Mouse (Mus musculus) hindbrain, embryonic 14.5 days (tissue): ENCODE results near the gene Mad2l1bp. TPM values are rescaled to one million over a fixed set of nuclear protein-coding genes. Genes with fewer than 3 reads are reported as not detected.

Source experiments
- ATAC-seq: fragments of 200-750 bp; cut with Nextera tagmentation; 2 replicates; pipeline ENCODE4 v1.8.0; 2017; ENCODE audit warnings: moderate number of reproducible peaks, mild to moderate bottlenecking, moderate TSS enrichment, moderate library complexity; ENCODE audit not compliant: low FRiP score
- DNase-seq: peaks from one replicate; pipeline ENCODE4 v3.0.0-alpha.2; 2015; ENCODE audit warnings: low spot score
- H3K27ac ChIP-seq: fragments of 300-500 bp; sonication (generic); 2 replicates; pipeline ENCODE4 v1.5.1; 2014; ENCODE audit warnings: mild to moderate bottlenecking, moderate library complexity
- H3K27me3 ChIP-seq: fragments of 300-500 bp; sonication (generic); 2 replicates; pipeline ENCODE4 v1.6.1; 2014; ENCODE audit warnings: mild to moderate bottlenecking, low read length, mixed read lengths; ENCODE audit not compliant: control insufficient read depth, insufficient read depth
- H3K36me3 ChIP-seq: fragments of 300-500 bp; sonication (generic); replicated peaks from 2 replicates; pipeline ENCODE4 v1.6.1; 2014; ENCODE audit not compliant: control insufficient read depth, insufficient read depth
- H3K4me1 ChIP-seq: fragments of 300-500 bp; sonication (generic); replicated peaks from 2 replicates; pipeline ENCODE4 v1.6.1; 2014; ENCODE audit warnings: antibody characterized with exemption, low read length, mixed read lengths; ENCODE audit not compliant: control insufficient read depth, insufficient read depth
- H3K4me2 ChIP-seq: fragments of 300-500 bp; sonication (generic); replicated peaks from 2 replicates; pipeline ENCODE4 v1.6.1; 2014; ENCODE audit warnings: mild to moderate bottlenecking, moderate library complexity
- H3K4me3 ChIP-seq: fragments of 300-500 bp; sonication (generic); replicated peaks from 2 replicates; pipeline ENCODE4 v1.5.1; 2014; ENCODE audit warnings: mild to moderate bottlenecking, low read length
- H3K9ac ChIP-seq: fragments of 300-500 bp; sonication (generic); 2 replicates; pipeline ENCODE4 v1.6.1; 2014
- H3K9me3 ChIP-seq: fragments of 300-500 bp; sonication (generic); 2 replicates; pipeline ENCODE4 v1.6.1; 2016; ENCODE audit warnings: low read length; ENCODE audit not compliant: control insufficient read depth
- WGBS: fragments of 180-500 bp; shearing (Covaris S2); extraction: QIAGEN DNeasy Blood & Tissue Kit; methylation state at CpG from one replicate; pipeline ENCODE4 v1.1.7; 2014; 5-methylcytosine and 5-hydroxymethylcytosine counted together
- polyA plus RNA-seq: library from polyadenylated mRNA; unstranded; fragments of >200 nt; fragmentation: Nextera tagmentation; extraction: Ambion mirVana; gene quantifications from 2 replicates; pipeline ENCODE4 v1.2.1, GENCODE M21; 2014

The Mad2l1bp gene
- polyA plus RNA-seq, 1 experiment from 2014 or later, result 21.9 TPM

GRCm38 (mm10) chr17:46132058-46132718 lies 21.2 kb downstream of the Mad2l1bp start:
- no peak overlapping the region for H3K9ac ChIP-seq
- H3K4me2 ChIP-seq, result no peak overlapping the region
- DNase-seq (peak; percentile 85), ATAC-seq (peak; percentile 54; the same call in 1 of the 2 replicates)
- H3K36me3 ChIP-seq, result peaks cover 32% of the 10 kb centered on the region
- no peak overlapping the region for H3K27ac ChIP-seq
- no peak overlapping the region for H3K4me3 ChIP-seq
- H3K4me1 ChIP-seq, result no peaks in the 10 kb centered on the region
- 14% methylated on average over 12 of the region's 12 CpGs for WGBS
- H3K27me3 ChIP-seq, result no peaks in the 10 kb centered on the region
- no peaks in the 10 kb centered on the region for H3K9me3 ChIP-seq

DNA sequence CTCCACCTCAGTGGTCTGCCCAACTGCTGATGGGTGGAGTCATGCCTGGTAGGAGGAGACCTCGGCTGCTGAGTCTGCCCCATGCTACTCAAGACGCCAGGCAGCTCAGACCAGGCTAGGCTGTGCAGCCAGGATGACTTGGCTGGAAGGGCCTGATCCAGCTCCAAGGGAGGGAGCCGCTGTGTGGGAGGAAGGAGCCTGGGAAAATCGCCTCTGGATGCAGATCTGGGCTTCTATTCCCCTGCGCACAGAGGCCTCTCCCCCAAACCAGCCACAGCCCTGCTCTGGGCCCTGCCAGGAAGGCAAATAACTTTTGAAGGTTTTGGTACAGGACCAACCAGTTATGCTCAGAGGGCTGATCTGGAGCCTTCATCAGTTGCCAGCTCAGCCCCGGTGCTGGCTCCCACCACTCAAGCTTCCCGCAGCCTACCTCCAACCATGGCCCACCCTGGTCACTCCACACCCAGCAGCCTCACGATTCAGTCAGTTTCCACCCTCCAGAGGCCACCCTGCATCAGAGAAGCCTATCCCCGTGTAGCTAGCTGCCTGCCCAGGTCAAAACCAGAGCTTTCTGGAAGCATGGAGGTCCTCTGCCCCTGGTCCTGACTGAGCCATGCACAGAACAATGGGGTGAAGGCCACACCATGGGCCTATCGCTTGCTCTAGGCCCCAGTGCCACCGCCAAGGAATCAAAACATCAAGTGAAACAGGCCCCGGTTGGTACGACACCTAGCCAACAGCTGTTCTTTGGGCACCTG lies 23.4 kb downstream of the Mad2l1bp start:
- H3K36me3 ChIP-seq, result peaks cover 54% of the 10 kb centered on the region
- WGBS, result 84% methylated on average over 13 of the region's 13 CpGs

GRCm38 (mm10) chr17:46127814-46128493 lies 25.4 kb downstream of the Mad2l1bp start:
- peaks cover 74% of the 10 kb centered on the region for H3K36me3 ChIP-seq
- H3K27ac ChIP-seq, result no peak overlapping the region
- no peak overlapping the region for H3K9ac ChIP-seq
- ATAC-seq (no peak), DNase-seq (no peak)
- no peaks in the 10 kb centered on the region for H3K9me3 ChIP-seq
- no peak overlapping the region for H3K4me2 ChIP-seq
- H3K4me1 ChIP-seq, result no peaks in the 10 kb centered on the region
- 81% methylated on average over 6 of the region's 6 CpGs for WGBS
- H3K4me3 ChIP-seq, result no peak overlapping the region
- H3K27me3 ChIP-seq, result no peaks in the 10 kb centered on the region

More for the DNA sequence above, 23.4 kb downstream of the Mad2l1bp start:
- Histone ChIP-seq H3K27ac (no peak overlapping the region), H3K4me1 (no peaks in the 10 kb centered on the region), H3K4me3 (no peak overlapping the region), H3K4me2 (no peak overlapping the region), H3K27me3 (no peaks in the 10 kb centered on the region), H3K9me3 (no peaks in the 10 kb centered on the region), H3K9ac (no peak overlapping the region)
- DNase-seq, result no peak
- no peak for ATAC-seq

DNA sequence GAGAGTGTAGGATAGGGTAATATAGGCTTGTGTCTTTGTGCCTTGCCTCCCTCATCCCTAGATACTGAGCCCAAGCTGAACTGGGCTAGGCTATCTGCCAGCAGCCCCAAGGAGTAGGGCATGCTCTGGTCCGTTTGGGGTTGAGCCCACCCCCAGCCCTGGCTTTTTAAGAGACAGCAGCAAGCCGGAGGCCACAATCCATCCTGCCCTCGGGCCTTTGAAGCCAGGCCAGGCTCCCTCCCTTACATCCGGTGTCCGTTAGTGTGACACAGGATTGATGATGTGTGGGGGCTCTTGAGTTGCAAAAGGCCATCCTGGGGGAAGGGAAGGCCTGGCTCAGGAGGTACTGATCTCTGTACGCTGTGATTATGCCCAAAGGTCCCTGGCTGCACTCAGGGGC lies 26.7 kb downstream of the Mad2l1bp start:
- Histone ChIP-seq H3K4me2 (no peak overlapping the region), H3K9ac (no peak overlapping the region)
- WGBS, result 90% methylated on average over 6 of the region's 6 CpGs

GRCm38 (mm10) chr17:46123953-46124700 lies 29.2 kb downstream of the Mad2l1bp start:
- DNase-seq (no peak), ATAC-seq (no peak)
- Histone ChIP-seq H3K4me1 (no peaks in the 10 kb centered on the region), H3K9ac (no peak overlapping the region), H3K4me3 (no peak overlapping the region), H3K36me3 (peaks cover 86% of the 10 kb centered on the region), H3K9me3 (no peaks in the 10 kb centered on the region), H3K27ac (no peak overlapping the region), H3K27me3 (no peaks in the 10 kb centered on the region), H3K4me2 (no peak overlapping the region)
- 93% methylated on average over 12 of the region's 12 CpGs for WGBS

More for the DNA sequence above, 26.7 kb downstream of the Mad2l1bp start:
- ATAC-seq, result no peak
- DNase-seq, result no peak
- Histone ChIP-seq H3K27me3 (no peaks in the 10 kb centered on the region), H3K4me1 (no peaks in the 10 kb centered on the region), H3K9me3 (no peaks in the 10 kb centered on the region), H3K4me3 (no peak overlapping the region), H3K36me3 (peaks cover 87% of the 10 kb centered on the region), H3K27ac (no peak overlapping the region)

DNA sequence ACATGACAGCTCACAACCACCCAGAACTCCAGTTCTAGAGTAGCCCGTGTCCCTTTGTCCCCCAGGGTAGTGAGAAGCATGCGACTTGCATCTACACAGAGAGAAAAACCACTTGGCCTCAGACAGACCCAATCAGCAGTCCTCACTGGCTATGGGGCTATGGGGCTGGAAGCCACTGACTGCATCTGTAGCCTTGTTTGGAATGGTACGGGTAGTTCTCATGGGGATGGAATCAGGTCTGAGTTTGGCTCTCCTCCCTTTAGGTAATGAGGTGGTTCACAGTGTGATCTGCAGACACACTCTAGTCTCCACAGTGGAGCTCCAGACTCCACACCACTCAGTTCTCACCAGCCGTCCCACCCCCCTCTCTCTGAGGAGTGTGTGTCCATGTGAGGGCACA lies 30.1 kb downstream of the Mad2l1bp start:
- H3K9ac ChIP-seq, result no peak overlapping the region
- DNase-seq (no peak), ATAC-seq (no peak)
- H3K4me3 ChIP-seq, result no peak overlapping the region
- no peak overlapping the region for H3K27ac ChIP-seq
- H3K9me3 ChIP-seq, result no peaks in the 10 kb centered on the region
- no peak overlapping the region for H3K4me2 ChIP-seq
- H3K27me3 ChIP-seq, result no peaks in the 10 kb centered on the region
- 98% methylated on average over 4 of the region's 4 CpGs for WGBS
- no peaks in the 10 kb centered on the region for H3K4me1 ChIP-seq
- H3K36me3 ChIP-seq, result peaks cover 85% of the 10 kb centered on the region

- H3K9me3 ChIP-seq, result no peaks in the 10 kb centered on the region
- DNase-seq, result no peak
- H3K27me3 ChIP-seq, result no peaks in the 10 kb centered on the region
- WGBS, result 96% methylated on average over 4 of the region's 4 CpGs
- no peak overlapping the region for H3K9ac ChIP-seq
- no peaks in the 10 kb centered on the region for H3K4me1 ChIP-seq
- H3K27ac ChIP-seq, result no peak overlapping the region
- H3K4me2 ChIP-seq, result no peak overlapping the region
- peaks cover 85% of the 10 kb centered on the region for H3K36me3 ChIP-seq
- ATAC-seq, result no peak
- no peak overlapping the region for H3K4me3 ChIP-seq
Measured at GRCm38 (mm10) chr17:46122791-46123190, 30.6 kb downstream of the Mad2l1bp start.

GRCm38 (mm10) chr17:46119641-46120040 lies 33.7 kb downstream of the Mad2l1bp start:
- no peak overlapping the region for H3K4me2 ChIP-seq
- H3K4me1 ChIP-seq, result no peaks in the 10 kb centered on the region
- no peak overlapping the region for H3K9ac ChIP-seq
- H3K27ac ChIP-seq, result no peak overlapping the region
- H3K27me3 ChIP-seq, result no peaks in the 10 kb centered on the region
- no peak for ATAC-seq
- no peak overlapping the region for H3K4me3 ChIP-seq
- 92% methylated on average over 10 of the region's 10 CpGs for WGBS
- DNase-seq, result no peak
- peaks cover 58% of the 10 kb centered on the region for H3K36me3 ChIP-seq
- no peaks in the 10 kb centered on the region for H3K9me3 ChIP-seq

GRCm38 (mm10) chr17:46118423-46118850 lies 34.9 kb downstream of the Mad2l1bp start:
- Histone ChIP-seq H3K4me1 (no peaks in the 10 kb centered on the region), H3K27me3 (no peaks in the 10 kb centered on the region), H3K9ac (no peak overlapping the region), H3K4me2 (no peak overlapping the region), H3K9me3 (no peaks in the 10 kb centered on the region), H3K4me3 (no peak overlapping the region), H3K36me3 (peaks cover 46% of the 10 kb centered on the region), H3K27ac (no peak overlapping the region)
- 55% methylated on average over 4 of the region's 4 CpGs for WGBS
- ATAC-seq (no peak), DNase-seq (no peak)
